ENCODE assay signal across 14 mouse cellular contexts in genomic region chr6:142932144-142932543, GRCm38 (mm10). TPM values are rescaled to one million over a fixed set of nuclear protein-coding genes. Genes with fewer than 3 reads are reported as not detected.
A peak's percentile ranks its signal among the peaks of the same experiment; 100 is the strongest.
DNase-seq lines count a peak whose midpoint lies in the region; ATAC-seq and TF ChIP-seq lines count a peak whose summit lies in the region.
"Had no signal": no experiment of that assay in that cellular context is flagged by ENCODE, and none has a peak within 500 bp of the region (broad histone marks: within the 10 kb centered on the region; RNA-seq: fewer than 3 reads in every experiment).

No protein-coding gene starts in this region.

- WGBS in heart, embryonic 15.5 days: 49% methylated on average over 9 of the region's 9 CpGs
- 60% methylated on average over 9 of the region's 9 CpGs for WGBS in lung, embryonic 14.5 days
- WGBS in lung, adult 2 months: 38% methylated on average over 9 of the region's 9 CpGs
- 36% methylated on average over 9 of the region's 9 CpGs for WGBS in heart, postnatal 0 days
- WGBS in midbrain, embryonic 10.5 days: 79% methylated on average over 9 of the region's 9 CpGs

- no peak overlapping the region for H3K9ac ChIP-seq in heart, embryonic 15.5 days
- H3K9ac ChIP-seq in lung, embryonic 14.5 days: no peak overlapping the region
- no peak overlapping the region for H3K9ac ChIP-seq in heart, postnatal 0 days (replicated peaks; ENCODE audit: low read depth, low read length)
- H3K9ac ChIP-seq: limb, embryonic 12.5 days; lung, embryonic 15.5 days; stomach, embryonic 15.5 days had no signal

- no peak for DNase-seq in heart, postnatal 36 days
- peak; percentile 35 for DNase-seq in lung, embryonic 14.5 days
- DNase-seq in lung, adult 2 months: no peak
- peak; percentile 27 for DNase-seq in R1 (ENCODE audit: low read depth, low spot score)
- DNase-seq in heart, postnatal 0 days (ENCODE audit: low spot score): peak; percentile 71
- DNase-seq in midbrain, embryonic 10.5 days (ENCODE audit: low spot score): no peak
- DNase-seq: cerebellum, postnatal 10 days; gastrocnemius, postnatal 25 days; kidney, adult 9 months had no signal

- ATAC-seq in heart, embryonic 15.5 days (replicated peaks; ENCODE audit: insufficient number of reproducible peaks, insufficient read depth, low FRiP score, low read depth): peak; percentile 75
- no peak for ATAC-seq in lung, embryonic 14.5 days (ENCODE audit: insufficient read depth)
- peak; percentile 68 for ATAC-seq in heart, postnatal 0 days (ENCODE audit: insufficient read depth, low read depth)
- ATAC-seq: midbrain, embryonic 16.5 days had no signal

- no peak for TF ChIP-seq POLR2A in lung, adult 2 months (IDR thresholded peaks at IDR 0.05; ENCODE audit: borderline replicate concordance, extremely low read depth, low read depth, low read length)

- intact Hi-C loops in heart, postnatal 36 days (cut with DNase I): no loop called here

- no peak for TF ChIP-seq EP300 in heart, postnatal 0 days (IDR thresholded peaks at IDR 0.05; ENCODE audit: low read depth)

- H3K4me3 ChIP-seq in heart, embryonic 15.5 days: no peak overlapping the region
- no peak overlapping the region for H3K4me3 ChIP-seq in lung, embryonic 14.5 days (ENCODE audit: low read depth, low read length)
- H3K4me3 ChIP-seq in lung, adult 2 months (replicated peaks; ENCODE audit: extremely low read depth, low read depth, low read length): no peak overlapping the region
- no peak overlapping the region for H3K4me3 ChIP-seq in heart, postnatal 0 days (ENCODE audit: low read depth, low read length)
- no peak overlapping the region for H3K4me3 ChIP-seq in midbrain, embryonic 10.5 days
- H3K4me3 ChIP-seq: limb, embryonic 12.5 days; lung, embryonic 15.5 days; stomach, embryonic 15.5 days had no signal

- H3K9me3 ChIP-seq in heart, embryonic 15.5 days (replicated peaks): no peaks in the 10 kb centered on the region
- H3K9me3 ChIP-seq in lung, embryonic 14.5 days (ENCODE audit: low read depth, low read length): no peaks in the 10 kb centered on the region
- no peaks in the 10 kb centered on the region for H3K9me3 ChIP-seq in heart, postnatal 0 days (replicated peaks; ENCODE audit: control insufficient read depth, low read length)
- H3K9me3 ChIP-seq in midbrain, embryonic 10.5 days (replicated peaks): no peaks in the 10 kb centered on the region
- H3K9me3 ChIP-seq: limb, embryonic 12.5 days; lung, embryonic 15.5 days; stomach, embryonic 15.5 days had no signal

- no peaks in the 10 kb centered on the region for H3K36me3 ChIP-seq in heart, embryonic 15.5 days
- no peaks in the 10 kb centered on the region for H3K36me3 ChIP-seq in lung, embryonic 14.5 days (ENCODE audit: insufficient read depth)
- no peaks in the 10 kb centered on the region for H3K36me3 ChIP-seq in heart, postnatal 0 days (replicated peaks; ENCODE audit: control insufficient read depth, insufficient read depth, low read length)
- H3K36me3 ChIP-seq in midbrain, embryonic 10.5 days: no peaks in the 10 kb centered on the region
- H3K36me3 ChIP-seq: limb, embryonic 12.5 days; lung, embryonic 15.5 days; stomach, embryonic 15.5 days had no signal

- peak overlapping the region; percentile 4; the same call in 1 of the 2 replicates for H3K4me2 ChIP-seq in heart, embryonic 15.5 days
- no peak overlapping the region for H3K4me2 ChIP-seq in lung, embryonic 14.5 days
- H3K4me2 ChIP-seq in heart, postnatal 0 days (ENCODE audit: low read depth, low read length): 0 out of 2 replicates have a peak overlapping the region, but pooled peaks have one; percentile 19
- H3K4me2 ChIP-seq: limb, embryonic 12.5 days; lung, embryonic 15.5 days; stomach, embryonic 15.5 days had no signal

- H3K27me3 ChIP-seq in heart, embryonic 15.5 days: no peaks in the 10 kb centered on the region
- no peaks in the 10 kb centered on the region for H3K27me3 ChIP-seq in lung, embryonic 14.5 days (ENCODE audit: insufficient read depth, low read length)
- H3K27me3 ChIP-seq in heart, postnatal 0 days (ENCODE audit: control insufficient read depth, insufficient read depth, low read length): no peaks in the 10 kb centered on the region
- no peaks in the 10 kb centered on the region for H3K27me3 ChIP-seq in midbrain, embryonic 10.5 days (ENCODE audit: low read depth, poor library complexity, severe bottlenecking)
- H3K27me3 ChIP-seq: limb, embryonic 12.5 days; stomach, embryonic 15.5 days had no signal

- no peak for TF ChIP-seq CTCF in lung, embryonic 14.5 days (IDR thresholded peaks at IDR 0.05; ENCODE audit: low read depth)
- no peak for TF ChIP-seq CTCF in lung, adult 2 months (IDR thresholded peaks at IDR 0.05; ENCODE audit: insufficient read depth, low read length)
- TF ChIP-seq CTCF in heart, postnatal 0 days (IDR thresholded peaks at IDR 0.05; ENCODE audit: low read depth): no peak

- no peaks in the 10 kb centered on the region; the same call in 1 of the 2 replicates for H3K4me1 ChIP-seq in heart, embryonic 15.5 days (replicated peaks)
- no peaks in the 10 kb centered on the region; the same call in 1 of the 2 replicates for H3K4me1 ChIP-seq in lung, embryonic 14.5 days (ENCODE audit: insufficient read depth)
- H3K4me1 ChIP-seq in lung, adult 2 months (ENCODE audit: control insufficient read depth, insufficient read depth, low read length): no peaks in the 10 kb centered on the region; the same call in 1 of the 2 replicates
- H3K4me1 ChIP-seq in heart, postnatal 0 days (ENCODE audit: control insufficient read depth, insufficient read depth): no peaks in the 10 kb centered on the region
- H3K4me1 ChIP-seq in midbrain, embryonic 10.5 days: no peaks in the 10 kb centered on the region
- H3K4me1 ChIP-seq: limb, embryonic 12.5 days; lung, embryonic 15.5 days; stomach, embryonic 15.5 days had no signal

- H3K27ac ChIP-seq in heart, embryonic 15.5 days: peak overlapping the region; percentile 66
- peak overlapping the region; percentile 46; the same call in 1 of the 2 replicates for H3K27ac ChIP-seq in lung, embryonic 14.5 days (ENCODE audit: low read depth)
- peak overlapping the region; percentile 67 for H3K27ac ChIP-seq in heart, postnatal 0 days (ENCODE audit: low read depth)
- H3K27ac ChIP-seq in midbrain, embryonic 10.5 days (replicated peaks): no peak overlapping the region
- H3K27ac ChIP-seq: limb, embryonic 12.5 days; lung, embryonic 15.5 days; stomach, embryonic 15.5 days had no signal

RNA-seq across cellular contexts. Expression of gene St8sia1, which starts 32.1 kb away (rescaled TPM):
- 0.88 and 1.3 TPM in 2 replicates for polyA plus RNA-seq in heart, embryonic 15.5 days (2015; fragmentation: Nextera tagmentation; extraction: Ambion mirVana)
- total RNA-seq in heart, postnatal 36 days (2021): under 1 TPM; 0.11 to 0.39 TPM
- 0.07 and 0.39 TPM in 2 replicates for polyA plus RNA-seq in lung, embryonic 14.5 days (2014; fragmentation: Nextera tagmentation; extraction: Ambion mirVana)
- polyA plus RNA-seq in lung, adult 2 months (2012; rRNA removed): 0.23 and 0.26 TPM in 2 replicates
- total RNA-seq in heart, postnatal 0 days (2014; rRNA removed; ENCODE audit: low replicate concordance): 0.04 and 3.5 TPM in 2 replicates
- polyA plus RNA-seq in heart, postnatal 0 days (2015; fragmentation: Nextera tagmentation; extraction: Ambion mirVana): 0.30 and 0.33 TPM in 2 replicates
- polyA plus RNA-seq in midbrain, embryonic 10.5 days (2016; fragmentation: Nextera tagmentation; extraction: Ambion mirVana): 3.2 and 3.9 TPM in 2 replicates

Comparison
In these comparisons a context has a peak if more than half of its experiments do, and no peak if none do; other contexts are left out.
1. DNase-seq: peak in lung, embryonic 14.5 days (single experiment), R1 (single experiment) and heart, postnatal 0 days (single experiment); none in heart, postnatal 36 days (0 of 2), lung, adult 2 months (single experiment) and midbrain, embryonic 10.5 days (single experiment).